Mouse (Mus musculus) embryonic fibroblast, embryonic 13.5 days (primary cell): Measurements from ENCODE around the gene Grrp1.

Experiments used
- CTCF ChIP-seq: IDR thresholded peaks from 2 replicates; pipeline ENCODE4 v1.5.1; 2011; ENCODE audit warnings: mild to moderate bottlenecking, control low read depth, low read length, moderate library complexity, borderline replicate concordance; ENCODE audit not compliant: insufficient read depth
- POLR2A ChIP-seq: IDR thresholded peaks from 2 replicates; pipeline ENCODE4 v1.6.1; 2011; ENCODE audit warnings: low read depth, mild to moderate bottlenecking, control low read depth, low read length, moderate library complexity

DNA sequence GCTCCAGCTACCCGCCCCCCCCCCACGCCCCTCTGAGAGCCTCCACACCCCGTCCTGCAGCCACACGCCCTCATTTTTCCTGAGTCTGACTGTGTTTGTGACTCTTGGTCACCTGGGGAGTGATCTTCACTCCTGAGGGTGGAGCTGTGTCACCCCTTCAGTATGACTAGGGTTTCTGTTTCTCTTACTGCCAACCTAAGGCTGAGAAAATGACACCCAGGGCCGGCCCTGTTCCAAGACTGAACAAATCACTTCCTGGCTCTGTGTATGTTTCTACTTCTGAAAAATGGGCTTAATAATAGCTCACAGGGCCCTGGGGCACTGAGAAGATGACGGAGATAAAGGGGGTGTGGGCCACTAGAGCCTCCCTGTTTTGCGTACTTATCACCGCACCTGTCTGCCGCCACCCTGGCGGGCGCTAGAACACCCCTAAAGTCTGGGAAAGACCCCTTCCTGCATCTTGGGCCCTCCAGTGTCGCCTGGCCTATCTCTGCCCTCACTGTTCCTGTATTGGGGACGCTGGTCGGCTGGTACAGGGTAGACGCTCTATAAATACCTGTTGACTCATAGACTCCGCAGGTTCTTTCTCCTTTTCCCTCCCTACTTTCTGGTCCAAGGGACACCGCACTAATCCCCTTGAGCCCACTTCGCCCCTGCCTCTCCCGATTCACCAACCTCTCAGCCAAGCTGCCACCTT lies 16.2 kb downstream of the Grrp1 start:
- TF ChIP-seq CTCF = no peak
- TF ChIP-seq POLR2A = no peak
